In genomic region chr14:11553273-11553665, GRCm38 (mm10) we compare ENCODE assay signal across 8 mouse cellular contexts. TPM values are rescaled to one million over a fixed set of nuclear protein-coding genes. Genes with fewer than 3 reads are reported as not detected.
DNase-seq lines count a peak whose midpoint lies in the region; ATAC-seq and TF ChIP-seq lines count a peak whose summit lies in the region.

Gene Ptprg, plus strand, starts transcription at chr14:11553532.

- peaks cover 68% of the 10 kb centered on the region for H3K27me3 ChIP-seq in megakaryocyte, embryonic 14.5 days (replicated peaks)
- no peaks in the 10 kb centered on the region for H3K27me3 ChIP-seq in embryonic facial prominence, embryonic 14.5 days (replicated peaks; ENCODE audit: control insufficient read depth, insufficient read depth, low read length)
- no peaks in the 10 kb centered on the region for H3K27me3 ChIP-seq in heart, adult 2 months (ENCODE audit: control insufficient read depth, insufficient read depth, low read length)
- H3K27me3 ChIP-seq in kidney, adult 2 months (replicated peaks; ENCODE audit: control insufficient read depth, insufficient read depth, low read length): no peaks in the 10 kb centered on the region
- no peaks in the 10 kb centered on the region for H3K27me3 ChIP-seq in midbrain, embryonic 11.5 days (ENCODE audit: control insufficient read depth, insufficient read depth, low read length)
- H3K27me3 ChIP-seq in stomach, embryonic 14.5 days (ENCODE audit: control insufficient read depth, insufficient read depth, low read length): no peaks in the 10 kb centered on the region

- H3K36me3 ChIP-seq in megakaryocyte, embryonic 14.5 days (replicated peaks; ENCODE audit: low read length): no peaks in the 10 kb centered on the region
- no peaks in the 10 kb centered on the region for H3K36me3 ChIP-seq in embryonic facial prominence, embryonic 14.5 days (ENCODE audit: control insufficient read depth, insufficient read depth, low read length)
- no peaks in the 10 kb centered on the region for H3K36me3 ChIP-seq in heart, adult 2 months (ENCODE audit: control insufficient read depth, insufficient read depth, low read length)
- H3K36me3 ChIP-seq in kidney, adult 2 months (ENCODE audit: control insufficient read depth, insufficient read depth, low read length): no peaks in the 10 kb centered on the region
- no peaks in the 10 kb centered on the region for H3K36me3 ChIP-seq in midbrain, embryonic 11.5 days (ENCODE audit: control insufficient read depth, insufficient read depth, low read length)
- no peaks in the 10 kb centered on the region for H3K36me3 ChIP-seq in stomach, embryonic 14.5 days (ENCODE audit: control insufficient read depth, insufficient read depth, low read length)

- TF ChIP-seq EP300 in heart, adult 2 months (IDR thresholded peaks at IDR 0.05; ENCODE audit: insufficient read depth, low read depth, low read length): no peak

- intact Hi-C loops in heart, adult 2 months (cut with DNase I): loop anchor here (5.0 to 10.0 kb wide), 3 partner anchors 132 to 388 kb away; partner anchors contain the start of gene Fhit
- intact Hi-C loops in left cerebral cortex, postnatal 36 days (cut with DNase I): loop anchor here (10.0 kb wide), 2 partner anchors 332 to 388 kb away; partner anchors contain the start of gene Fhit

- TF ChIP-seq POLR2A in heart, adult 2 months (IDR thresholded peaks at IDR 0.05; ENCODE audit: insufficient read depth, low read depth, low read length): peak; percentile 73
- peak; percentile 40 for TF ChIP-seq POLR2A in kidney, adult 2 months (IDR thresholded peaks at IDR 0.05; ENCODE audit: low read depth, low read length)

- ATAC-seq in megakaryocyte, adult 5-6 weeks (ENCODE audit: poor library complexity, severe bottlenecking): no peak
- ATAC-seq in embryonic facial prominence, embryonic 14.5 days (ENCODE audit: low read depth): peak; percentile 84
- peak; percentile 86 for ATAC-seq in midbrain, embryonic 11.5 days (ENCODE audit: low FRiP score)
- ATAC-seq in stomach, embryonic 14.5 days (ENCODE audit: insufficient number of reproducible peaks, insufficient read depth, low FRiP score, low read depth): peak; percentile 87

- peak; percentile 96 for DNase-seq in embryonic facial prominence, embryonic 14.5 days (ENCODE audit: low spot score)
- DNase-seq in heart, adult 2 months: peak; percentile 90 to 92
- DNase-seq in kidney, adult 2 months: peak; percentile 95
- DNase-seq in left cerebral cortex, postnatal 36 days (ENCODE audit: low spot score in 2 of 2): peak; percentile 88 to 89
- peak; percentile 99 for DNase-seq in midbrain, embryonic 11.5 days (ENCODE audit: low spot score, missing footprints)

- H3K4me3 ChIP-seq in megakaryocyte, embryonic 14.5 days (replicated peaks): peak within 1 kb of the TSS; percentile 86
- peak within 1 kb of the TSS; percentile 78 for H3K4me3 ChIP-seq in embryonic facial prominence, embryonic 14.5 days (ENCODE audit: low read depth, low read length)
- peak within 1 kb of the TSS; percentile 98 for H3K4me3 ChIP-seq in heart, adult 2 months
- peak within 1 kb of the TSS; percentile 98 for H3K4me3 ChIP-seq in kidney, adult 2 months (ENCODE audit: insufficient read depth, low read depth, low read length)
- H3K4me3 ChIP-seq in midbrain, embryonic 11.5 days (ENCODE audit: low read depth, low read length): peak within 1 kb of the TSS; percentile 76
- peak within 1 kb of the TSS; percentile 84 for H3K4me3 ChIP-seq in stomach, embryonic 14.5 days (ENCODE audit: low read depth, low read length)

- peak within 1 kb of the TSS; percentile 90 for H3K9ac ChIP-seq in embryonic facial prominence, embryonic 14.5 days (ENCODE audit: low read depth, low read length)
- peak within 1 kb of the TSS; percentile 96 for H3K9ac ChIP-seq in heart, adult 2 months (ENCODE audit: low read depth, low read length)
- H3K9ac ChIP-seq in midbrain, embryonic 11.5 days (ENCODE audit: low read length): peak within 1 kb of the TSS; percentile 92
- peak within 1 kb of the TSS; percentile 85 for H3K9ac ChIP-seq in stomach, embryonic 14.5 days (replicated peaks; ENCODE audit: low read depth, low read length)

- peak within 1 kb of the TSS; percentile 91 for H3K4me2 ChIP-seq in embryonic facial prominence, embryonic 14.5 days (ENCODE audit: low read depth, low read length)
- peak within 1 kb of the TSS; percentile 95 for H3K4me2 ChIP-seq in midbrain, embryonic 11.5 days
- H3K4me2 ChIP-seq in stomach, embryonic 14.5 days (replicated peaks; ENCODE audit: low read depth, low read length): peak within 1 kb of the TSS; percentile 98

- peak within 1 kb of the TSS; percentile 99 for H3K27ac ChIP-seq in embryonic facial prominence, embryonic 14.5 days (replicated peaks; ENCODE audit: low read depth, low read length)
- peak within 1 kb of the TSS; percentile 96 for H3K27ac ChIP-seq in heart, adult 2 months
- peak within 1 kb of the TSS; percentile 99 for H3K27ac ChIP-seq in kidney, adult 2 months (ENCODE audit: insufficient read depth, low read depth, low read length)
- peak within 1 kb of the TSS; percentile 93 for H3K27ac ChIP-seq in midbrain, embryonic 11.5 days (ENCODE audit: low read depth, low read length)
- H3K27ac ChIP-seq in stomach, embryonic 14.5 days (ENCODE audit: low read length): peak within 1 kb of the TSS; percentile 98

- H3K4me1 ChIP-seq in megakaryocyte, embryonic 14.5 days: peaks cover 28% of the 10 kb centered on the region
- peaks cover 12% of the 10 kb centered on the region; the same call in 1 of the 2 replicates for H3K4me1 ChIP-seq in embryonic facial prominence, embryonic 14.5 days (ENCODE audit: control insufficient read depth, insufficient read depth, low read length)
- peaks cover 8% of the 10 kb centered on the region for H3K4me1 ChIP-seq in heart, adult 2 months (ENCODE audit: control insufficient read depth, insufficient read depth, low read length)
- H3K4me1 ChIP-seq in kidney, adult 2 months (ENCODE audit: control insufficient read depth, insufficient read depth, low read length): peaks cover 4% of the 10 kb centered on the region; the same call in 1 of the 2 replicates
- peaks cover 14% of the 10 kb centered on the region for H3K4me1 ChIP-seq in midbrain, embryonic 11.5 days (ENCODE audit: control insufficient read depth, insufficient read depth, low read length)
- H3K4me1 ChIP-seq in stomach, embryonic 14.5 days (ENCODE audit: control insufficient read depth, insufficient read depth, low read length): peaks cover 17% of the 10 kb centered on the region

- TF ChIP-seq CTCF in heart, adult 2 months (IDR thresholded peaks at IDR 0.05): no peak
- TF ChIP-seq CTCF in kidney, adult 2 months (conservative IDR thresholded peaks at IDR 0.05; ENCODE audit: insufficient read depth, insufficient read length, low read depth, low read length): no peak

- 0 out of 2 replicates have a peak, but pooled peaks cover 1% of the 10 kb centered on the region for H3K79me2 ChIP-seq in heart, adult 2 months (replicated peaks; ENCODE audit: control insufficient read depth, insufficient read depth, low read length)

- peaks cover 10% of the 10 kb centered on the region; the same call in 1 of the 2 replicates for H3K9me3 ChIP-seq in megakaryocyte, embryonic 14.5 days
- no peaks in the 10 kb centered on the region for H3K9me3 ChIP-seq in embryonic facial prominence, embryonic 14.5 days (ENCODE audit: control insufficient read depth, low read length)
- H3K9me3 ChIP-seq in midbrain, embryonic 11.5 days (ENCODE audit: control insufficient read depth, low read length): no peaks in the 10 kb centered on the region
- no peaks in the 10 kb centered on the region for H3K9me3 ChIP-seq in stomach, embryonic 14.5 days (ENCODE audit: control insufficient read depth, low read depth, low read length)

- WGBS in embryonic facial prominence, embryonic 14.5 days: 0% methylated on average over 21 of the region's 40 CpGs
- WGBS in heart, adult 2 months: under 1% methylated on average over 40 of the region's 40 CpGs
- WGBS in kidney, adult 2 months: under 1% methylated on average over 39 of the region's 40 CpGs
- WGBS in midbrain, embryonic 11.5 days: under 1% methylated on average over 40 of the region's 40 CpGs
- under 1% methylated on average over 40 of the region's 40 CpGs for WGBS in stomach, embryonic 14.5 days

RNA-seq across cellular contexts. Expression of gene Ptprg, which starts in this region (rescaled TPM):
- polyA plus RNA-seq in megakaryocyte, embryonic 14.5 days (2012; ENCODE audit: insufficient read depth, low replicate concordance): 0.09 TPM in 1 of 2 replicates, not detected in the other
- not detected in 2 replicates for total RNA-seq in megakaryocyte, adult 5-6 weeks (2015)
- 0.07 TPM in 1 of 2 replicates, not detected in the other for total RNA-seq in megakaryocyte, adult 5-6 weeks (2017)
- polyA plus RNA-seq in embryonic facial prominence, embryonic 14.5 days (2014; fragmentation: Nextera tagmentation; extraction: Ambion mirVana): 23.5 and 28.2 TPM in 2 replicates
- 10 to 100 TPM; 54.0 to 57.1 TPM for total RNA-seq in heart, adult 2 months (2021)
- 25.1 and 44.0 TPM in 2 replicates for polyA plus RNA-seq in heart, adult 2 months (2012; rRNA removed)
- polyA plus RNA-seq in kidney, adult 2 months (2012; rRNA removed): 39.2 and 44.2 TPM in 2 replicates
- 100 to 1,000 TPM in 1 of 2 experiments, 10 to 100 TPM in 1; 95.1 to 108 TPM for total RNA-seq in left cerebral cortex, postnatal 36 days (2021)
- 30.1 and 33.7 TPM in 2 replicates for polyA plus RNA-seq in midbrain, embryonic 11.5 days (2014; fragmentation: Nextera tagmentation; extraction: Ambion mirVana)
- 29.2 and 31.3 TPM in 2 replicates for polyA plus RNA-seq in stomach, embryonic 14.5 days (2014; fragmentation: Nextera tagmentation; extraction: Ambion mirVana)

Comparison
In these comparisons a context has a peak if more than half of its experiments do, and no peak if none do; other contexts are left out.
1. RNA of gene Ptprg (total RNA-seq): 95.1 to 108 TPM in left cerebral cortex, postnatal 36 days and 54.0 to 57.1 TPM in heart, adult 2 months; 0.07 TPM in megakaryocyte, adult 5-6 weeks; every median in the first group is over 10 times any median in the second.
2. RNA of gene Ptprg (polyA plus RNA-seq): 39.2 to 44.2 TPM in kidney, adult 2 months, 30.1 to 33.7 TPM in midbrain, embryonic 11.5 days, 29.2 to 31.3 TPM in stomach, embryonic 14.5 days, 25.1 to 44.0 TPM in heart, adult 2 months and 23.5 to 28.2 TPM in embryonic facial prominence, embryonic 14.5 days; 0.09 TPM in megakaryocyte, embryonic 14.5 days; every median in the first group is over 10 times any median in the second.
3. Peak in every context shown above with its lines, with median percentiles within 50 percentile points of each other: H3K4me3 ChIP-seq, DNase-seq, H3K27ac ChIP-seq, H3K4me2 ChIP-seq and H3K9ac ChIP-seq.